Mouse (Mus musculus) kidney, postnatal 4 days (tissue): Measurements from ENCODE around the gene Comt.
A peak's percentile ranks its signal among the peaks of the same experiment; 100 is the strongest.

Source experiments
- DNase-seq, 2 experiments: peaks; one replicate each; pipeline ENCODE4 v3.0.0; 2021; ENCODE audit warnings: mixed read lengths in 2 of 2

Gene Comt

DNA sequence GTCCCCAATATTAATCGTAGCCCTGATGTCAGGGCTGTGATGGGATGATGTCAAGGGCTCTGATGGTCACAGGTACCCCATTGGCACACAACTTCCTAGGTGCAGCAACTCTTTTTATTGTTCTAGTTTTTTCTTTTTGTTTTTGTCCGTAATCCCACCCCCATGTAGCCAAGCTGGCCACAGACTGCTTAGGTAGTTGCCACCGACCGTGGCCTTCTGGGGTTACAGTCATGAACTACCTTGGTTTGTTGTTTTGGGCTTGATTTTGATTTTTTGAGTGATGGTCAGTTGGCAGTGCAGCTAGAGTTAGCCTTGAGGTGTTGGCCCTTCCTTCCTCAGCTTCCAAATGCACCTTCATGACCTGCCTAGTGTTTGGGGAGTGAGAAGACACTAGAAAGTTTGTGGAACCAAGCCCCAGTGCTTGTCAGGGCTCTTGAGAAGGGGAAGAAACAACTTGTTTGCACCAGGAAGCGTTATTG, at the start of gene Comt:
Gene Comt, minus strand, starts transcription at position 51 of the 479 bp plus-strand sequence.
- DNase-seq, result no peak

DNA sequence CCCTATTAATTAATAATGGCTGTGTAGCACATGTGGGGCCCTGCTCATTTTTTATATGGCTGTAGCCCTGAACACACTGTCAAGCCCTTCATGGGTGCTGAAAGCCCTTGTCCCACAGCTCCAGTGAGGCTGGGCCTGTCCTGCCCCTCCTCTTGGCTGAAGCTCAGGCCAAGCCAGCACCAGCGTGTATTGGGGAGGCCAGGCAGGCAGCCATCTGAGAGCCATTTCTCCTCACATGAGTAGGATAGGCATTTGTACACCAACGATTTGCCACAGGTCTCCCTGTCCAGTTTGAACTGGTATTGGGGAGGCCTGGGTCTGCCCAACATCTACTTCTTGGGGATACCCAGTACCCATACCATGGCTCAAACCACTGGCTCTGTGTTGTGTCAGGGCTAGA, 47.4 kb upstream of the Comt start:
- DNase-seq, result no peak

DNA sequence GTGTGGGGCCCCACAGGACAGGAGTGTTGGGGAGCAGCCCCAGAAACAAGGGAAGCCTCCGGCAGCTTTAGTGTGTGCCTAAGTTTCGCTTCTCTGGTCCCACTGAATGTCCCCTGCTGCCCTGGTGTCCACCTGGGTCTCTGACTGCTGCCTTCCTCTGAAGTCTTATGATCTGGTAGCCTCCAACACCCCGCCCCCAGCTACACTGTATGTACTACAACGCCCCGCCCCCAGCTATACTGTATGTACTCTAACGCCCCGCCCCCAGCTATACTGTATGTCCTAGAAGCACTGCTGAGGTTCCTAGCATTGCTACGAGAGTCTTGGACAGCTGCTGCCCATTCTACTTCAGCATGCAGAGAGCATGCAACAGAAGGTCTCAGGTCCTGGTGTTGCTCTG, 46.3 kb upstream of the Comt start:
- DNase-seq, result no peak

DNA sequence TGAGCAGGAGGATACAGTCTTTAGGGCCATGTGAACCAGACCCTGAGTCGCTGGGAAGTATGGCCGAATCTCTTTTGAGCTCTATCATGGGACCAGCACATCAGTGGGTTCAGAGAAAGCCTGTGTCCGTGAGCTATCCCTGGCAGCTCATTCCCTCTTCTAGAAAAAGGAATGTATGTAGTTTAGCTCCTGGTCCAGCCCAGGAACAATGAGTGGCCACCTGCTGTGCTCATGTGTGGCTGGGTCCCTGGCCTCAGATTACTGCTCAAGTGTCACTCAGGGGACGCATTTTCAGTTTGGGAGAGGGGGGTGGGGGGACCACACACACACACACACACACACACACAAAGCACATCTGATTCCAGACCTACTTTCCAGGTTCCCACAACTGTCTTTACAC, 45.8 kb upstream of the Comt start:
- no peak for DNase-seq

DNA sequence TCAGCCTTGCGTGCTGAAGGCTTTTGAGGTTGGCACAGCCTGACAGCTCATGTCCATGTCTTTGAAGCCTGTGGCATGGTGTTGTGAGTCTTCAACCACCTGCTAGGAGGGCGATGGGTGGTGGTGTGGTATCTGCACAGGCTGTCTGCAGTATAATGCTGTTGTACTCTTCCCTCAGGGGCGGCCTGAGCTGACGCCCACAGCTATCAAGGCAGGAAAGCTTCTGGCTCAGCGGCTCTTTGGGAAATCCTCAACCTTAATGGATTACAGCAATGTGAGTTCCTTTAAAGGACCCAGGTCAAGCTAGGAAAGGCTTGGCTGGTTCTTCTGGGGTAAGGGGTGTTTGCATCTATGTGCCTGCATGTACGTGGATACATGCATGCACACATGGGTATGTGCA, 45.3 kb upstream of the Comt start:
- DNase-seq, result no peak

DNA sequence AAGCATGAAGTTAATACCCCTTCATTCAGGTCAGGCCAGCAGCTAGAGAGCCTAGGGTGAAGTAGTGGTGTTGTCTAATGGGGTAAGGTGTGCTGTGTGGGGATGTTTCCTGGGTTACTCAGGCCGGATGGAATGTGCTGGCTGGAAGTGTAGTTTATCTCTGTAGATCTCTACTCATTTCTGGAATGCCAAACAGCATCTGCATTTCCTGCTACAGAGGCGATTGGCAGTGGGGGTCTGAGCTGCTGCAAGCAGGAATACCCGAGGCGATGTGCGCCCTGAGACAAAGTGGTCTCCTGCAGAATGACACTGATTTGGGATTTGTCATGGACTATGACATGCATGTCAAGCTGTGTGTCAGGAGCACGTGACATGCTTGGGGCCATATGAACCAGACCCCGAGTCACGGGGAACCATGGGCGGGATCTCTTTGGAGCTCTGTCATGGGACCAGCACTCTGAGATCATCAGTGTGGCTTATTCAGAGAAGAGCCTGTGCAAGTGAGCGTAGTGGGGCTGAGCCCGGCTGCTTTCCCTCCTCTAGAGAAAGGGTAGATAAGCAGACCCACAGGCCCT, 44.8 kb upstream of the Comt start:
- DNase-seq, result no peak

DNA sequence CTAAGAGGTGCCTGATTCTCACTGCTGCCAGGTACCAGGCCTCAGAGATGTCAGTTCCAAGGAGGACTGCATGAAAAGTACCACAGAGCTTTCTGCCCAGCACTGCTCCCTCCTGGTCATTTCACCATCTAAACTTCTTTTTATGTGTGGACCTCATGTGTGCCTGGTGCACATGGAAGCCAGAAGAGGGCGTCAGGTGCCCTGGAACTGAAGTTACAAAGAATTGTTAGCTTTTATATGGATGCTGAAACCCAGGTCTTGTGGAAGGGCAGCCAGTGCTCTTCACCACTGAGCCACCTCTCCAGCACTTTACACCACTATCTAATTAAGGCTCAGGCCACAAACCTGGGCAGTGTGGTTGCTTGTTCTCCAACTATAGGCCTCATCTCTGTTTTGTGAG, 44.2 kb upstream of the Comt start:
- DNase-seq, result peak in 1 of 2 experiments; percentile 4

DNA sequence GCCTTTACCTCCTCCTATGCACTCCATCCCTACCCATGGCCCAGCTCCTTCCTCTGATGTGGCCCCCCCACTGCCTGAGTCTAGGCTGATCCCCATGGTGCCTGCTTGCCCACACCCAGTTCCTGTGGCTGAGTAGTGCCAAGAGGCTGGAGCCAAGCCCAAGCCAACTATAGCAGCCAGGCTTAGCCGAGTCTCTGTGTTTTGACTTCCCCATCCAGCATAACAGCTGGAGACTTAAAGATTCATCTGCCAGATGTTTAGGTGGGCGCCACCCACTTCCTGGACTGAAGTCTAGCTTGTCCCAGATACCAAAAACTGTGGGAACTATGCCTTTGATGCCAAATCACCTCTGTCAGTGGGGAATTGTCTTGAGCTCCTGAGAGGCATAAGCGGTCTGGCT, 37.6 kb upstream of the Comt start:
- no peak for DNase-seq

DNA sequence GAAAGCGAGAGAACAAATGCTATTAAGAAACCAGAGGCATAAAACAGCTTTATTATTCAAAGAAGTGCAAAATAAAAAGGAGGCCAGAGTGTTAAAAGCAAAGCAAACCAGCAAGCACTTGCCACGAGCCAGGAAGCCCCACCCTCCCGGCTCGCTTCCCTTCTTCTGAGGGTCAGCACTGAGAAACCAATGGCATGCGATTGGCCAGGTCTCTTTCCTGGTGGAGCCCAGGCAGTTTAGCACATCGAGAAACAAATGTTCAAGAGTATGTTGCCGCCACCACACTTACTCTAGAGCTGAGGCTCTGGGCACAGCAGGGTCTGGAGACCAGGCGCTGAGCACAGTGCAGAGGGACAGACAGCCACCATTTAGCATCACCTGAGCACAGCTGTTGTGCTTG, 35.9 kb upstream of the Comt start:
- peak; percentile 32 to 51 for DNase-seq

DNA sequence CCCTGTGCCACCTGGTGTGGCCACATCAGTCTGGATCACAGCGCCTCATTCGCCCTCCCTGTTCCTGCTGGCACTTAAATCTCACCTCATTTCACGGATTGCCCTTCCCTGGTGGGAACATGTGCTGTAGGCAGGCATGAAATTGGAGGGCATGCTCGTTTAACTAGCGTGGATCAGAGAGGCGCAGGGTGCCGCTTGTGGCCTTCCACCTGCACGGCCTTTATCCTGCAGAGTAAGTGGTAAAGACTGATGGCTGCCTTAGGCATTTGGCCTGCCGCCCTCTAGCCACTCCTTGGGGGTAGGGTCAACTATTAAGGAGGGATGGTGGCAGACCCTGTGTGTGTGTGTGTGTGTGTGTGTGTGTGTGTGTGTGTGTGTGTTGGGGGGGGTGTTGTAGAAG, 35.4 kb upstream of the Comt start:
- DNase-seq, result no peak

DNA sequence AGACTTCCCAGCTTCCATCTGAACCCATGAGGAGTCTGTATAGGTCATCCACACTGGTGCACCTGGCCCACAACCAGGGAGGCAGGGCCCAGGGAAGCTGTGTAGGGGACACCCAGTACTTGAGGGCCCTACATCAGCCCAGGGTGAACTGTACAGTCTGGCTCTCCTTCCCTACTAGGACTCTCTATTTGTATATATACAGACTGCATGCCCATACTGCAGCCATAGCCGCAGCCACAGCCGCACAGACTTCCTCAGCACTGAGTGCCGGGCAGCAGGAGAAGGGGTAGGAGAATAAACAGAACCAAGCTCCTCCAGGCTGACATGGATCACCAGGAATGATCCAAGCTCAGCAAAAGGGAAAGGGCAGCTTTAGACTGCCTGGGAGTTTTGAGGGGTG, 34.2 kb upstream of the Comt start:
- DNase-seq, result no peak

DNA sequence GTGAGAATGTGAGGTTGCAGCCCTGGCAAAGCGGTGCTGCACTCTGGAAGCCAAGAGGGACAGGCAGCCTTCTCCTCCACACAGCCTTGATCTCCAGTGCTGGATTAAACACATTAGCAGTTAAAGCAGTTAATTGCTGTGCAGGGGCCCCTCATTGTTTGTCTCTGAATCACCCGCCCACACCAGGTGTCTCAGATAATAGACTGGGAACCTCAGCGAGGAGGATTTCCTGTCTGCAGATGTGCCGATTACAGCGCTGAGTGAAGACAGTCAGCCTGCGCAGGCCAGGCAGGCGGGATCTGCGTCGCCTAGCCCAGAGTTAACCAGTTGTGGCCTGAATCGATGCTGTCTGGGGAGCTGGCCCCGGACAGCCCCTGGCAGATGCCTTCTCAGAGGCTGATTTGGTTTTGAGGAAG, 33.3 kb upstream of the Comt start:
- DNase-seq, result peak; percentile 50 to 63

DNA sequence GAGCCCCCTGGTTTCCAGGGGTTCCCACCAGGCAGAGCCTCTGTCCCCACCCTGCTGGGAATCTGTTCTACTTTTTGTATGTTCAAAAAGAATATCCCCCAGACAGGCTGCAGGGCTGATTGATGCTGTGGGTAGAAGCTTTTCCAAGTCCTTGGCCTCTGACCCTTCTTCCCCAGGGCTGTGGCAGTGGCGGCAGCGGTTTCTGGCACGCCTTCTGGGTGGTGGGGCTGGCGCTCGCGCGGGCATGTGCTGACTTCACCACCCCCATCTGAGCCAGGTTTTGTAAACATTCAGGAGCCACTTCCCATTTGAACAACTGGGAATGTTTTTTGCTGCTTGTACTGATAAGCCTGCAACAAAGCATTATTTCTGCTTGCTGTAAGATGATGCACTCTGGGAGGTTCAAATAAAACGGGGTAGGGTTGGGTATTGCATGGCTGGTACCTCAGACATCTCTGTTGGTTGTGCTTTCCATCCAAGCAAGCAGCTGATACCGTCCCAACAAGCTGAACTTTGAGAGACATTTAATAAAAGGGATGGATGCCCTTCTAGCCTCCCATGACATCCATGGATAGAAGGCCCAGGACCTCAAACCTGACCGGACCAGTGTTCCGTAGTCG, 32.8 kb upstream of the Comt start:
- peak in 1 of 2 experiments; percentile 44 for DNase-seq

DNA sequence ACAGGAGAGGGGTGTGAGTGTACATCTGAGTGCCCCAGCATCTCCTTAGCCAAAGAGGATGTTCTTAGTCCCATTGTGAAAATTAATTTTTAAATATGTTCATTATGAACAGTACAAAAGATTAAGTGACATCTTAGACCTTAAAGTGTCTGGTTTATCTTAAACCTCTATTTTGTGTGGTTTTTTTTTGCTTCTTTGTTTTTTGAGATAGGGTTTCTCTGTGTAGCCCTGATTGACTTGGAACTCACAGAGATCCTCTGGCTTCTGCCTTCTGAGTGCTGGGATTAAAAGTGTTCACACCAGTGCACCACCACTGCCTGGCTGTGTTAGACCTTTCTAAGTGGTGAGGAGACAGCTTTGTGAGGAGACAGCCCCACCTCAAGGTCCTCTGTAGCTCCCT, 32.0 kb upstream of the Comt start:
- no peak for DNase-seq

DNA sequence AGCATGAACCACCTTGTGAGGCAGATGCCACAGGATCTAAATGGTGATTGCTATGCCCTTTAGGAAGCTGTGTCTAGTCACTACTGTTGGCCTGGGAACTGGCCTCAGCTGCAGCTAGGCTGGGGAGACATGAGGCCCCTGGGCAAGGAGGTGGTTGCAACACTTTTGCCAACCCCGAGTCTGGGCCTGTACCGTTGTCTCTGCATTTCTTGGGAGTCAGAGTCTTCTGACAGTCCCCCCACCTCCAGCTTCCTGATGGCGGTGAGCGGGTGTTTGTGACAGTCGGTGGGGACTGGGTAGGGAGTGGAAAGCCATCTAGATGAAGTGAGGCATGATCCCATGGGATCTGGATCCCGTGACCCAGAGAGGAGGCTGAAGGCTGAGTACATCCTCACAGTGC, 28.8 kb upstream of the Comt start:
- no peak for DNase-seq

DNA sequence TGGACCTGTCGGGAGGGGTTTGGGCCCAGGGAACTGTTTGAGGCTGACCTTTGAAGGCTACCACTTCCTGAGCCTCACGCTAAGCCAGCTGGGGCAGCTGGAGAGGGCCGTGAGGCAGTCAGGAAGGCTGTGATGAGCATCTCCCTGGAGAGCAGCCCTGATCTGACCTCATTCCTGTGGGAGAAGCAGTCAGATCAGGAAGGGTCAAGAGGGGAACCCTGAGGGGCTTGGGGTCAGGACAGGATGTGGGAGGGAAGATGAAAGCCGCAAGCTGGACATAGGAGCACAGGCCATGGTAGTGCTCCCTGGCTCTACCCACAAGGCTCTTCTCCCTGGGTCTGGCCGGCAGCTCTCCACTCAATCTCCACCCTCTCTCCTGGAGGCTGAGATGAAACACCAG, 27.2 kb upstream of the Comt start:
- DNase-seq, result peak; percentile 55 to 68

DNA sequence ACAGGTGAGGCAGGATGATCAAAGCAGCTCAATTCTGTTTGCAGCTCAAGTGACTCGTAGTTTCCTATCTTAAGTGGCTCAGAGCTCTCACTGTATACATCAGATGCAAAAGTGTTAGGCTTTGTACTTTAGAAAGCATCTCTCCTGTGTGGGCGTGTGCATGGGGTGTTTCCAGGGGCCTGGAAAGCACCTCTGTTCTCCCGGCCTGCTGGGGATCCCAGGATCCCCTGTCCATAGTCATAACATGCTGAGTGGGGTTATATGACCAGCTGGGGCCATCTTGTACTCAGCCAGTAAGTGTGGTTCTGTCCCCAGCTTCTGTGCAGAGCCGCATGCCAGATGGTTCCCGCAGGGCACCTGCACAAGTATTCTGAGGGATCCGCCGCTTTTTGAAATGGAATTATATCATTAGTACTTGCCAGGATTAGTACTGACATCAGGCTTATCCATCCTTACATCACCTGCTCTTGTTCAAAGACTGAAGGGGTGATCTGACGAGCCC, 25.8 kb upstream of the Comt start:
- no peak for DNase-seq

DNA sequence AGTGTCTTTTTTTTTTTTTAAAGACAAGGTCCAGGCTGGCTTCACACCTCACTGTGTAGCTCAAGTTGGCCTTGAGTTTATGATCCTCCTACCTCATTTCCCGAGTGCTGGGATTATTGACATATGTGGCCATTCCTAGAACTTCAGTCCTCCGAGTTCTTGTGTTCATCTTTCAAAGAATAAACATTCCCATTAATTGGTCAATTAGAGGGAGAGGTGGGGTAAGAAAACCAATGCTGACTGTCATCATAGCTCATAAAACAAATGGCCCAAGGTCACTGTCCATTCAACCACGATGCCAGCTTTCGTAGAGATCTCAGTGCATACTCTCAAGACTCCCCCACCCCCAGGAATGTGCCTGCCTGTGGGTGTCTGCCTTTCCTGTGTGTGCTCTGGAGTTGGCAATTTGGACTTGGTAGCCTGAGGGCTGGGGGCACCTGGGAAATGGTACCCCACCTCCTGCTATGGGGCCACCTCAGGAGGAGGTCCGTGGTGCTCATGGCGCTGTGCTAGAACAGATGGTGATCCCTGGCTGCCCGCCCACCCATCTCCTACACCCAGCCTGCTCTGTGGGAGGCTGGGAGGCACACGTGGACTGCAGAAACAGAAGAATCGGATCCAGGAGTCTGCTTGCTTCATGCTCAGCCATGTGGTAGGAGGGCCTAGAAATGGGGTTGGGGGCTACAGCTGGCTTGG, 25.0 kb upstream of the Comt start:
- peak; percentile 51 to 72 for DNase-seq

DNA sequence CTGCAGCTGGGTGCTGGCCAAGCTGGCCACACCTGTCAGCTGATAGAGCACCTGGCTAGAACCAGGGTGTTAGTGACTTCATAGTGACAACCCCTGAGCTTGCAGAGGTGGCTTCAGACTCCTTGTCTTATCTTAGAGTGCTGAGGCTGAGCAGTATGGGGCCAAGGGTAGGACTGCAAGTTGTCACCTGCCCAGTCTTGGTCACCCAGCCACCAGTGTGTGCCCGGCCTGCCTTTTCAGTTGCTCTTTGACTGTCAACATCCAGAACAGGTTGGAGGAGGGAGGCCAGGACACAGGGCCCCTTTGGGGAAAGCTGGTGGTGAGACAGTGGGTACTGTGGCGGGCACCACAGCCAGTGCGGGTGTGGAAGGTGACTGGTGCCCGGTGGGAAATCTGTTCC, 22.4 kb upstream of the Comt start:
- DNase-seq, result no peak

DNA sequence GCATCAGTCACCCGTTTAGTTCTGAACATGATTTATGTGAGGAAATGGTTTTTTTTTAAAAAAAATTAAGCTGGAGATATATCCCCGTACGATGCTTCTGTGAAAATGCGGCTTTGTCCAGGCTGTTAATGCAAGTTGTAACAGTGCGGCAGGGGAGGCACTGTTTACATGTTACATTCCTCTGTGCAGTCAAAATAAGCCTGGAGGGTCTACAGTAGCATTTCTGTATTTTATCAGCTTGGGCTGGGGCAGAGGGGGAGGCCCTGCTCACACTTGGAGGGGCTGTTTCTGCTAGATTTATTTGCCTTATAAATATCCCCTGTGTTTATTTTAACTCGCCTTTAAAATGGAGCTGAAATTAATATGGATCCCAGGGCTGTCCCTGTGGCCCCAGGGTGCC, 21.5 kb upstream of the Comt start:
- peak in 1 of 2 experiments; percentile 46 for DNase-seq

DNA sequence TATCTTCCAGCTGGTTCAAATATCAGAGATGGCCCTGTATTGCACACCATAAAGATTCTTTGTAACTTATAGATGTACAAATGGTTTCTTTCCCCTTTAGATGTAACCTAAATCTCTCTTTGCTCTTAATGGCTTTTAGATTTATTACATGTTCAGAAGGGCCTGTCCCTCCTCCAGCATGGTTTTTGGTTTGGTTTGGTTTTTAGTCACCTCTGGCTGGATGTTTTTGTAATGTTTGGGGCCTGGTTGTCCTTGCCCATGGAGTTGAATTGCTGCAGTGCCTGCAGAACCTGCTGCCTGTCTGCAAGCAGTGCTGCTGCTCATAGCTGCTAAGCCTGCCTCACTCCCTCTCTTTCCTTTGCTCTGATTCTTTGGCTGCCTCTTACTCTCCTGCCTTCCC, 20.6 kb upstream of the Comt start:
- no peak for DNase-seq

DNA sequence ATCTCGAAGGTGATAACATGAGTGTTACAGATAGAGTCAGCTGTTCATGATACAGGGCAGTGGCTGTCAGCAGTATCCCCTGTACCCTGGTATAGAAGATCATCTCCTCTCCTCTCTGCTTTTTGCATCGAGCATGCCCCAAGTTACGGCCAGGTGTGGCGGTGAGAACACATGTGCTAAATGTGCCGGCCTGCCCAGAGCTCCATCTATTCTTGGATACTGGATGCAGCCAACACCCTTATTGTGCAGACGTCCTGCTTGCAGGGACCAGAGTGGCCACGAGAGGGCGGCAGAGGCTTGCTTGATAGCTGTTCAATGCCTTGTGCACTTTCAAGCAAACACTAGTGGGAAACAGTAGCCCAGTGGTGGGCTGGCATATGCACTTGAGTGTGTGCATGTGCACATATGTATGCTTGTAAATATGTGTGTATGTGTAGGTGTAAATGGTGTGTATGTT, 16.8 kb upstream of the Comt start:
- peak; percentile 97 to 99 for DNase-seq

DNA sequence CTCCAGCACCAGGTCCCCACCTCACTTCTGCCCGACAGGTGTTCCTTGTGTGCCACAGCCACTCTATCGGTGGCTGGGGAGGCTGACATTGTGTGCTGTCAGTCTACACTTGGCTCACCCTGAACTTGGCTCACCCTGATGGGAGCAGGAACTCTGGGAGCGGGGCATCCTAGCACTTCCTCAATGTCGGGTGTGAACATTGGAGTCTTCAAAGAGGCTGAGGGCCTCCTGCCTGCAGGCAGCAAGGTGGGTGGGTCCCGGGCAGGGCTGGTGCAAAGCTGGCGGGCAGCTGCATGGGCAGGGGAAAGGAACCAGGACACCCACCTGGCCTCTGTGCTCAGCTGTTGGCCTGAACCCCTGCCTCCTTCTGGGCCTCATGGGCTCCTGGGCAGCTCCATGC, 9.5 kb upstream of the Comt start:
- no peak for DNase-seq

DNA sequence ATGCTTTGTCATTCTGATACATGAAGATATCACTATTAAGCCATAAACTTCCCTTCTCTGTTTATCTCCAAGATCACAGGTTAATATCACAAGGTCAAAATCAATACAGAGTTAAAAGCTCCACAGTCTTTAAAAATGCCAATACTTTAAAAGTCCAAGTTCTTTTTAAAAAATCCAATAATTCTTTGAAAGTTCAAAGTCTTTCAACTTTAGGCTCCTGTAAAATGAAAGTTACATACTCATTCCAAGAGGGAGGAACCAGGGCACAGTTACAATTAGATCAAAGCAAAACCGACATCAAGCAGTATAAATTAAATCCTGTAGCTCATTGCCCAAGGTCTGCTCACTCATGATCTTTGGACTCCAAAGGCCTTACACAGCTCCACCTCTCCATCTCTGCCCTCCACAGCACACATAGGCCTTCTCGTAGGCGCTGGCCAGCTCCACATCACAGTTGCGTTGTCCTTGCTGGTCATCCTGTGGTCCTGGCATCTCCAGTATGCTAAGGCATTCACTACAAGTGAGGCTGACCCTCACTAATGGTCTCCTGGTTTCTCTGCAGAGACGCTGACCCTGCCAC, 6.8 kb upstream of the Comt start:
- DNase-seq, result no peak
